Mouse (Mus musculus) thymus, adult 2 months (tissue): ENCODE measurements around the gene Stk31.
"Not testable (repeated sequence)": the region's sequence is repeated elsewhere in the genome, so short reads cannot be mapped to it uniquely, and the experiment has no call there.

Source experiments
- CTCF ChIP-seq: fragments of 200-500 bp; IDR thresholded peaks from 2 replicates; pipeline ENCODE4 v1.5.1; 2012; ENCODE audit warnings: mild to moderate bottlenecking, control low read depth, low read length, moderate library complexity, borderline replicate concordance; ENCODE audit not compliant: control insufficient read depth, poor library complexity, insufficient read depth; ENCODE audit errors: extremely low read depth
- POLR2A ChIP-seq: fragments of 200-500 bp; IDR thresholded peaks from 2 replicates; pipeline ENCODE4 v1.6.1; 2012; ENCODE audit warnings: mild to moderate bottlenecking, low read length, control low read depth, moderate library complexity; ENCODE audit not compliant: control insufficient read depth, poor library complexity, insufficient read depth; ENCODE audit errors: extremely low read depth

DNA sequence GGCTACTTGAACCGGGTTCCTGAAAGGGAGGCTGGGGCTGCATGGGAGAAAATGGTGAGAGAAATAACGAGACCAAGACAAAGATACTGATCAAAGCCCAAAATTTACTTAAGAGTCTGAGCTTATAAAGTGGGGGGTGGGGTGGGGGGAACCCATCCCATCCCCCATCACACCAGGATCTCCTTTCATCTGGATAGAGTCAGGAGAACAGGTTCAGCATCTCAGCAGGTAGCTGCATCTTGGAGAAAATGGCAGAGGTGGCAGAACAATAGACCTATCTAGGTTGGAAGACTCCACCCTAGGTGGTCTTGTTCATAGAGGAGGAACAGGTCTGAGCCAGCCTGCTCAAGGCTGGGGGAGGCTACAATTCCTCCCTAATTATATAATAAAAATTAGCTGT lies 17.6 kb downstream of the Stk31 start:
- TF ChIP-seq CTCF, POLR2A: not testable (repeated sequence)
